Mouse (Mus musculus): Measurements from ENCODE around the gene Gpc3.

- TF ChIP-seq POLR2A (IDR thresholded peaks at IDR 0.05; ENCODE audit: extremely low read depth, insufficient read depth, low read length) (no peak), CTCF (IDR thresholded peaks at IDR 0.05; ENCODE audit: extremely low read depth, insufficient read depth, low read length) (no peak)
Observed at GRCm38 (mm10) chrX:52613328-52614030, at the start of gene Gpc3.

Measured in cortical plate, adult 2 months (tissue).